Mouse (Mus musculus) small intestine, adult 2 months (tissue): ENCODE data around the gene Dcst1.
A peak's percentile ranks its signal among the peaks of the same experiment; 100 is the strongest.

Source experiments
- CTCF ChIP-seq: fragments of 200-500 bp; IDR thresholded peaks from 2 replicates; pipeline ENCODE4 v1.5.1; 2012; ENCODE audit warnings: low read depth, mild to moderate bottlenecking, control low read depth, inconsistent platforms, low read length, moderate library complexity, mixed read lengths; ENCODE audit not compliant: insufficient replicate concordance, insufficient read length; ENCODE audit errors: extremely low read depth
- POLR2A ChIP-seq: fragments of 200-500 bp; IDR thresholded peaks from 2 replicates; pipeline ENCODE4 v1.6.1; 2012; ENCODE audit warnings: low read depth, mild to moderate bottlenecking, control low read depth, inconsistent platforms, low read length, moderate library complexity

DNA sequence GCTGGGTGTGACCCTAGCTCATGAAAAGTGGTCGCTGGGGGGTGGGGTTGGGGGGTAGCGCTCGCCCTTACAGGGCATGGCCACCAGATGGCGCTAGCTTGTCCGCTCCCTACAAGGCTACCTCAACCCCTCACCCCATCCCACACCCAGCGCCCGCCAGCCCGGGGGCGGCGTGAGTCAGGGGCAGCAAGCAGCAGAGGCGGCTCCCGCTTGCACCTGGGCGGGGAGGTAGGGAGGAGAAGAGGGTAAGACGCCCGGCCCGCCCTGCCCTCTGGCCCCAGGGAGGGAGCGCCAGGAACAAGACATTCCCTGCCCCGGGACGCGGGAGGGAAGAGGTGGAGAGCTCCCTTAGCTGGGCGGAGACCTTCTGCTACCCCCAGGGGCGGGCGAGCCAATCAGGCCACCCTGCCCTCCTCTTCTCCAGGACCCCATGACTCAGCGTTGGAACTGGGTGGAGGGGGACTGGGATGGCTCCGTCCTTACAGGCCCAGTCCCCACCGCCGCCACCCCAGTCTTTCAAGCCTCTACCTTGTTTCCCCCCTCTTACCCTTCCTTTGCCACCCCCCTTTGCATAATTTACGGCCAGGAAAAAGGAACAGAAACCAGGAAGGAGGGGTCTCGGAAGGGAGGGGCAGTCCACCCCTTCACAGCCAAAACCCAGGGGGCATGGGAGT, 13.5 kb upstream of the Dcst1 start:
- TF ChIP-seq CTCF (peak; percentile 90), POLR2A (no peak)
